In the genomic region with DNA sequence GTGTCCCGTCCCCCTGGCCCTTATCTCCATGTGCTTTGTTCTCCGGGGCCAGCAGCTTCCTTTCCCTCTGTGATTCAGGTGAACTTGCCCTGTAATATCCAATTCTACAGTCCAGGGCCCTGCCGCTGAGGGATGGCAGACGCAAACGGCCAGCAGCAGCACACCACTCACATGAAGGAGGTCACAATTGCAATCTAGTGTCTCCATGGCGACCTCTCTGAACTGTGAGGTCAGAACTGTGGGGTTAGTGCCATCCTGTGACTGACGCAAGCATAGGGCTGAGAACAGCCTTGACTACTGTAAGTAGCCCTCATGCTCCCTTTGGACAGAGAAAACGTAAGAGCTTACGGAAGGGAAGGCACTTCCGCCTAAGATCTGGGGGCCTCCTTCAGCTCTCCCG, we compare ENCODE assay signal across 23 mouse cellular contexts. TPM values are rescaled to one million over a fixed set of nuclear protein-coding genes. Genes with fewer than 3 reads are reported as not detected.
DNase-seq lines count a peak whose midpoint lies in the region; TF ChIP-seq lines count a peak whose summit lies in the region.
"Had no signal": no experiment of that assay in that cellular context is flagged by ENCODE, and none has a peak within 500 bp of the region (broad histone marks: within the 10 kb centered on the region; RNA-seq: fewer than 3 reads in every experiment).

No protein-coding gene starts in this region.

- peak overlapping the region; percentile 92 for H3K27ac ChIP-seq in testis, adult 2 months (ENCODE audit: control insufficient read depth, insufficient read depth, low read depth, low read length)
- no peak overlapping the region for H3K27ac ChIP-seq in ES-Bruce4 (ENCODE audit: insufficient read depth, low read length)
- H3K27ac ChIP-seq: embryonic facial prominence, embryonic 13.5 days; embryonic facial prominence, embryonic 15.5 days; forebrain, embryonic 10.5 days; forebrain, embryonic 12.5 days had no signal

- H3K36me3 ChIP-seq in testis, adult 2 months (ENCODE audit: control insufficient read depth, insufficient read depth, low read length): peaks cover 2% of the 10 kb centered on the region; the same call in 1 of the 2 replicates
- no peaks in the 10 kb centered on the region for H3K36me3 ChIP-seq in ES-Bruce4 (ENCODE audit: control insufficient read depth, insufficient read depth, low read length, poor library complexity, severe bottlenecking)
- H3K36me3 ChIP-seq: embryonic facial prominence, embryonic 13.5 days; embryonic facial prominence, embryonic 15.5 days; forebrain, embryonic 10.5 days; forebrain, embryonic 12.5 days; G1E had no signal

- peak; percentile 88; the same call in 1 of the 2 replicates for TF ChIP-seq POLR2A in testis, adult 2 months (IDR thresholded peaks at IDR 0.05; ENCODE audit: control insufficient read depth, low read depth, low read length)
- TF ChIP-seq POLR2A in ES-Bruce4 (IDR thresholded peaks at IDR 0.05; ENCODE audit: insufficient read depth, low read length): no peak

- no peak for TF ChIP-seq CTCF in testis, adult 2 months (IDR thresholded peaks at IDR 0.05; ENCODE audit: control insufficient read depth, insufficient read depth, insufficient replicate concordance, low read depth, low read length)
- no peak for TF ChIP-seq CTCF in ES-Bruce4 (IDR thresholded peaks at IDR 0.05; ENCODE audit: low read depth, low read length)

- intact Hi-C loops in heart, postnatal 10 days (cut with DNase I): no loop called here

- no peak for TF ChIP-seq EP300 in ES-Bruce4 (IDR thresholded peaks at IDR 0.05; ENCODE audit: insufficient read depth, low read depth, low read length)

- H3K4me1 ChIP-seq in testis, adult 2 months (ENCODE audit: control insufficient read depth, insufficient read depth, low read length): peaks cover 3% of the 10 kb centered on the region
- peaks cover 7% of the 10 kb centered on the region for H3K4me1 ChIP-seq in ES-Bruce4 (ENCODE audit: control insufficient read depth, insufficient read depth, low read length)
- H3K4me1 ChIP-seq: embryonic facial prominence, embryonic 13.5 days; embryonic facial prominence, embryonic 15.5 days; forebrain, embryonic 12.5 days had no signal

- DNase-seq in testis, postnatal 14 days (ENCODE audit: low spot score): no peak
- DNase-seq in R1 (ENCODE audit: low read depth, low spot score): peak; percentile 53
- no peak for DNase-seq in heart, postnatal 10 days
- DNase-seq in adrenal gland, postnatal 10 days: no peak
- no peak for DNase-seq in kidney, postnatal 25 days
- DNase-seq: adrenal gland, adult 8-10 months; adrenal gland, postnatal 25 days; cerebellum, adult 11 months; cerebellum, adult 18-20 months; cerebellum, adult 8-10 months; cerebellum, adult 9-11 months; cerebellum, postnatal 14 days; cerebellum, postnatal 36 days; embryo, embryonic 11 days had no signal

- no peaks in the 10 kb centered on the region for H3K9me3 ChIP-seq in ES-Bruce4 (replicated peaks; ENCODE audit: control insufficient read depth, insufficient read depth, low read length, poor library complexity, severe bottlenecking)
- H3K9me3 ChIP-seq: embryonic facial prominence, embryonic 13.5 days; embryonic facial prominence, embryonic 15.5 days; forebrain, embryonic 12.5 days had no signal

- no peaks in the 10 kb centered on the region for H3K27me3 ChIP-seq in testis, adult 2 months (ENCODE audit: control insufficient read depth, insufficient read depth, low read length)
- no peaks in the 10 kb centered on the region for H3K27me3 ChIP-seq in ES-Bruce4 (ENCODE audit: control insufficient read depth, insufficient read depth, low read length, poor library complexity, severe bottlenecking)
- H3K27me3 ChIP-seq: embryonic facial prominence, embryonic 13.5 days; embryonic facial prominence, embryonic 15.5 days; forebrain, embryonic 12.5 days; Patski had no signal

- H3K9ac ChIP-seq in ES-Bruce4 (ENCODE audit: low read depth, poor library complexity, severe bottlenecking): no peak overlapping the region
- H3K9ac ChIP-seq: embryonic facial prominence, embryonic 13.5 days; embryonic facial prominence, embryonic 15.5 days; forebrain, embryonic 12.5 days had no signal

- peak overlapping the region; percentile 91 for H3K4me3 ChIP-seq in testis, adult 2 months (ENCODE audit: control insufficient read depth, low read depth, low read length)
- peak overlapping the region; percentile 31 for H3K4me3 ChIP-seq in ES-Bruce4 (ENCODE audit: low read depth, low read length)
- H3K4me3 ChIP-seq: embryonic facial prominence, embryonic 13.5 days; embryonic facial prominence, embryonic 15.5 days; erythroblast, embryonic 14.5 days; forebrain, embryonic 10.5 days; forebrain, embryonic 12.5 days had no signal

RNA-seq across cellular contexts. Expression of gene Ipo5, which starts 14.4 kb away (rescaled TPM):
- 333 and 360 TPM in 2 replicates for polyA plus RNA-seq in testis, adult 2 months (2012; rRNA removed)
- 440 and 468 TPM in 2 replicates for polyA plus RNA-seq in ES-Bruce4 (2011; ENCODE audit: insufficient read depth, insufficient read length, low read depth, missing spikeins)
- total RNA-seq in heart, postnatal 10 days (2021): 100 to 1,000 TPM in 1 of 2 experiments, 10 to 100 TPM in 1; 97.4 to 102 TPM
- total RNA-seq in adrenal gland, postnatal 10 days (2021): 10 to 100 TPM; 67.4 to 77.9 TPM
